Mouse (Mus musculus) frontal cortex, postnatal 14 days (tissue): ENCODE data around the gene Gngt2.

Experiments
- DNase-seq, 2 experiments: peaks; one replicate each; pipeline ENCODE4 v3.0.0; 2022; ENCODE audit warnings: low spot score in 2 of 2

Gene Gngt2

GRCm38 (mm10) chr11:95837059-95837458, at the start of gene Gngt2:
TSS of gene Gngt2 (plus strand) at chr11:95837216.
- DNase-seq, result no peak

GRCm38 (mm10) chr11:95789451-95789891, 47.5 kb upstream of the Gngt2 start:
- no peak for DNase-seq

GRCm38 (mm10) chr11:95791787-95792186, 45.2 kb upstream of the Gngt2 start:
- DNase-seq, result peak; percentile 18 to 50

- no peak for DNase-seq
Observed at GRCm38 (mm10) chr11:95792950-95793509, 44.0 kb upstream of the Gngt2 start.

GRCm38 (mm10) chr11:95794201-95794600, 42.8 kb upstream of the Gngt2 start:
- no peak for DNase-seq

GRCm38 (mm10) chr11:95795582-95795981, 41.4 kb upstream of the Gngt2 start:
- DNase-seq, result no peak

GRCm38 (mm10) chr11:95805010-95805409, 32.0 kb upstream of the Gngt2 start:
- no peak for DNase-seq

- DNase-seq, result no peak
Observed at GRCm38 (mm10) chr11:95805527-95805926, 31.5 kb upstream of the Gngt2 start.

GRCm38 (mm10) chr11:95807884-95808283, 29.1 kb upstream of the Gngt2 start:
- DNase-seq, result no peak

GRCm38 (mm10) chr11:95808448-95809011, 28.5 kb upstream of the Gngt2 start:
- DNase-seq, result no peak

GRCm38 (mm10) chr11:95809603-95810002, 27.4 kb upstream of the Gngt2 start:
- no peak for DNase-seq

- DNase-seq, result no peak
Observed at GRCm38 (mm10) chr11:95810828-95811227, 26.2 kb upstream of the Gngt2 start.

- DNase-seq, result no peak
Observed at GRCm38 (mm10) chr11:95811741-95812140, 25.3 kb upstream of the Gngt2 start.

- no peak for DNase-seq
Observed at GRCm38 (mm10) chr11:95812224-95812623, 24.8 kb upstream of the Gngt2 start.

- DNase-seq, result no peak
Observed at GRCm38 (mm10) chr11:95814101-95814500, 22.9 kb upstream of the Gngt2 start.

- DNase-seq, result no peak
Observed at GRCm38 (mm10) chr11:95814857-95815256, 22.2 kb upstream of the Gngt2 start.

- no peak for DNase-seq
Observed at GRCm38 (mm10) chr11:95815412-95815811, 21.6 kb upstream of the Gngt2 start.

GRCm38 (mm10) chr11:95819138-95819537, 17.9 kb upstream of the Gngt2 start:
- DNase-seq, result no peak

- no peak for DNase-seq
Observed at GRCm38 (mm10) chr11:95821511-95821910, 15.5 kb upstream of the Gngt2 start.

GRCm38 (mm10) chr11:95822437-95822836, 14.6 kb upstream of the Gngt2 start:
- DNase-seq, result no peak

- peak; percentile 69 to 81 for DNase-seq
Observed at GRCm38 (mm10) chr11:95824071-95824876, 12.7 kb upstream of the Gngt2 start, which contains the start of gene Phospho1. TSS of gene Phospho1 (plus strand) at chr11:95824499.

GRCm38 (mm10) chr11:95824877-95825243, 12.2 kb upstream of the Gngt2 start:
- peak in 1 of 2 experiments; percentile 47 for DNase-seq

GRCm38 (mm10) chr11:95825625-95826024, 11.4 kb upstream of the Gngt2 start:
- no peak for DNase-seq
